Mouse (Mus musculus) liver, adult 2 months (tissue): ENCODE results near the gene Bcar1. TPM values are rescaled to one million over a fixed set of nuclear protein-coding genes. Genes with fewer than 3 reads are reported as not detected.

Experiments used
- DNase-seq: peaks from one replicate; pipeline ENCODE4 v3.0.0-alpha.2; 2011; ENCODE audit warnings: low read depth, low spot score; ENCODE audit errors: extremely low read depth
- H3K27ac ChIP-seq: fragments of 200-500 bp; replicated peaks from 2 replicates; pipeline ENCODE4 v1.5.1; 2012; ENCODE audit warnings: low read depth, mild to moderate bottlenecking, control low read depth, inconsistent platforms, low read length; ENCODE audit not compliant: insufficient read depth
- H3K27me3 ChIP-seq: fragments of 200-500 bp; 2 replicates; pipeline ENCODE4 v1.6.1; 2012; ENCODE audit warnings: mild to moderate bottlenecking, moderate library complexity, low read length, inconsistent platforms; ENCODE audit not compliant: control insufficient read depth, insufficient read depth
- H3K36me3 ChIP-seq: fragments of 200-500 bp; 2 replicates; pipeline ENCODE4 v1.6.1; 2012; ENCODE audit warnings: low read length, inconsistent platforms; ENCODE audit not compliant: control insufficient read depth, insufficient read depth
- H3K4me1 ChIP-seq: fragments of 200-500 bp; 2 replicates; pipeline ENCODE4 v1.6.1; 2011; ENCODE audit warnings: low read length; ENCODE audit not compliant: control insufficient read depth, insufficient read depth
- H3K4me3 ChIP-seq: fragments of 200-500 bp; 2 replicates; pipeline ENCODE4 v1.5.1; 2011; ENCODE audit warnings: low read depth, mild to moderate bottlenecking, control low read depth, low read length, moderate library complexity; ENCODE audit not compliant: insufficient read depth
- H3K79me2 ChIP-seq: fragments of 200-500 bp; 2 replicates; pipeline ENCODE4 v1.6.1; 2012; ENCODE audit warnings: inconsistent platforms, mild to moderate bottlenecking, low read length, moderate library complexity; ENCODE audit not compliant: control insufficient read depth, insufficient read depth
- H3K9ac ChIP-seq: fragments of 200-500 bp; 2 replicates; pipeline ENCODE4 v1.6.1; 2012; ENCODE audit warnings: low read depth, mild to moderate bottlenecking, control low read depth, inconsistent platforms, low read length
- CTCF ChIP-seq: fragments of 200-500 bp; IDR thresholded peaks from 2 replicates; pipeline ENCODE4 v1.5.1; 2011; ENCODE audit warnings: low read depth, low read length, control low read depth
- POLR2A ChIP-seq: fragments of 200-500 bp; IDR thresholded peaks from 2 replicates; pipeline ENCODE4 v1.6.1; 2011; ENCODE audit warnings: low read length, control low read depth; ENCODE audit not compliant: insufficient read depth; ENCODE audit errors: extremely low read depth
- whole genome bisulfite sequencing: fragments of 180-500 bp; shearing (Covaris S2); methylation state at CpG from one replicate; pipeline ENCODE4 v1.1.7; 2018; 5-methylcytosine and 5-hydroxymethylcytosine counted together
- polyA plus RNA-seq: library from polyadenylated mRNA; depleted of rRNA; stranded (reverse); fragments of >200 nt; gene quantifications from 2 replicates; pipeline ENCODE4 v1.2.3, GENCODE M21; 2012
- total RNA-seq: library from RNA; depleted of rRNA; stranded (reverse); fragments of >200 nt; gene quantifications from 2 replicates; pipeline ENCODE4 v1.2.3, GENCODE M21; 2014

Gene Bcar1
- total and polyA plus RNA-seq, 2 experiments = 11.3 to 53.2 TPM

- peak overlapping the region; percentile 38 for H3K9ac ChIP-seq
- H3K79me2 ChIP-seq = peaks cover 43% of the 10 kb centered on the region
- H3K4me1 ChIP-seq = peaks cover 51% of the 10 kb centered on the region
- 4% methylated on average over 7 of the region's 7 CpGs for WGBS
- H3K27me3 ChIP-seq = no peaks in the 10 kb centered on the region
- no peak overlapping the region for H3K4me3 ChIP-seq
- peak overlapping the region; percentile 98 for H3K27ac ChIP-seq
- H3K36me3 ChIP-seq = no peaks in the 10 kb centered on the region
- DNase-seq = peak; percentile 94
- TF ChIP-seq POLR2A = no peak
- TF ChIP-seq CTCF = no peak
Measured at GRCm38 (mm10) chr8:111740301-111740711, 3.3 kb downstream of the Bcar1 start.

- peak overlapping the region; percentile 98 for H3K27ac ChIP-seq
- H3K4me1 ChIP-seq = peaks cover 57% of the 10 kb centered on the region
- H3K9ac ChIP-seq = peak overlapping the region; percentile 27; the same call in 1 of the 2 replicates
- no peaks in the 10 kb centered on the region for H3K36me3 ChIP-seq
- no peaks in the 10 kb centered on the region for H3K27me3 ChIP-seq
- 49% methylated on average over 7 of the region's 7 CpGs for WGBS
- TF ChIP-seq POLR2A (no peak), CTCF (no peak; the same call in 1 of the 2 replicates)
- peaks cover 50% of the 10 kb centered on the region for H3K79me2 ChIP-seq
- no peak for DNase-seq
- no peak overlapping the region for H3K4me3 ChIP-seq
Measured at GRCm38 (mm10) chr8:111739604-111740003, 4.0 kb downstream of the Bcar1 start.

DNA sequence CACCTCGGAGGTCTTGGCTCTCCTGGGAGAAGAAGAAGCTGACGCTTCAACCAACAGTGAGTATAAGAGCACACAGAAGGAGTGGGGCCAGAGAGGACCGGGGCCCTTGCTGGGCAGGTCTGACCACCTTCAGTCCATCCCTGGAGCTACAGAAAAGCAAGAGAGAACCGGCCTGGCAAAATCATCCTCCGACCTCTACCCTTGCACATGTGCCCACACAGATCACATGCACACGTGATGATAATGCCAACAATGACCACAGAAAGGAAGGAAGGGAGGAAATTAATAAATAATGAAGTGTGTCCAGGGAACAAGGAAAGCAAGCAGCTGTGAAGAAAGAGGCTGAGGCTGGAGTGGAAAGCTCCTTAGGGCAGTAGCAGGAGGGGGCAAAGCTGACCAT is 4.7 kb downstream of the Bcar1 start:
- H3K36me3 ChIP-seq = no peaks in the 10 kb centered on the region
- no peak for DNase-seq
- H3K27ac ChIP-seq = 0 out of 2 replicates have a peak overlapping the region, but pooled peaks have one; percentile 98
- TF ChIP-seq POLR2A (no peak), CTCF (no peak)
- H3K9ac ChIP-seq = no peak overlapping the region
- H3K4me1 ChIP-seq = peaks cover 61% of the 10 kb centered on the region
- 42% methylated on average over 6 of the region's 6 CpGs for WGBS
- H3K4me3 ChIP-seq = no peak overlapping the region
- H3K27me3 ChIP-seq = no peaks in the 10 kb centered on the region
- peaks cover 57% of the 10 kb centered on the region for H3K79me2 ChIP-seq

DNA sequence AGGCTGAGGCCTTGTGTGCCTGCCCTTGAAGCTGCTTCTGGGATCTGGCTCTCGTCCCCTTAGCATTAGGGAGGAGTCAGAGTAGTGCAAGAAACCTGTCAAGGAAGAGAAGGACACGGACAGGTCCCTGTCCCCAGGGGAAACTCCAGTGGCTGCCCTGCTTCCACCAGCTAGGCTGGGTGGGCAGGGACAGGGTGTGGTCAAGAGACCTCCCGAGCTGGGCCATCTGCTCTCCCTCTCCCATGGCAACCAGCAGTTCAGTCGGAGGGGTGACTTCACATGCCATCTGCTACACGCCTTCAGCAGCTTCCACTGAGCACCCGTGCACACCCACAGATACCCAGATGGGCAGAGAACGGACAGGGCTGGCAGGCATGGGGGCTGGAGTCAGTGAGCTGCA is 7.3 kb downstream of the Bcar1 start:
- WGBS = 79% methylated on average over 7 of the region's 7 CpGs
- Histone ChIP-seq H3K27me3 (no peaks in the 10 kb centered on the region), H3K36me3 (no peaks in the 10 kb centered on the region), H3K9ac (peak overlapping the region; percentile 10; the same call in 1 of the 2 replicates), H3K79me2 (peaks cover 61% of the 10 kb centered on the region), H3K4me3 (no peak overlapping the region), H3K27ac (peak overlapping the region; percentile 43), H3K4me1 (peaks cover 71% of the 10 kb centered on the region)
- TF ChIP-seq POLR2A (no peak), CTCF (no peak)
- DNase-seq = no peak

DNA sequence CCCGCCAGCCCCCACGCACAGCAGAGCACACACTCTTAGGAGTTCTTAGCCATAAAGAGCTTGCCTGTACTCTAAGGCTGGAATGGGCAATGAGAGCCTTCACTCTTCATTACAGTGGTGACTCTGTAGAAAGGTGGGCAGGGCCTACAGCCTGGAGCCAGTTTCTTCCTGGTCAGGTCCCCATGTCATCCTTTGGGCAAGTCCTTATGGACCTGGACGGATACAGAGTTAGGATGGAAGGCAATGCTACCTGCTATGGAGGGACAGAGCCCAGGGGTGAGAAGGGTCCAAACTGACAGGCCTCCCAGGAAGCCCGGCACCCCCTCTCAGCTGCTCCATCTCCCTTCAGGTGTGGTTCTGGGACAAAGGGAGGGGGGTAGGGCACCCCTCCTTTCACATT is 7.8 kb downstream of the Bcar1 start:
- H3K4me1 ChIP-seq = peaks cover 70% of the 10 kb centered on the region

DNA sequence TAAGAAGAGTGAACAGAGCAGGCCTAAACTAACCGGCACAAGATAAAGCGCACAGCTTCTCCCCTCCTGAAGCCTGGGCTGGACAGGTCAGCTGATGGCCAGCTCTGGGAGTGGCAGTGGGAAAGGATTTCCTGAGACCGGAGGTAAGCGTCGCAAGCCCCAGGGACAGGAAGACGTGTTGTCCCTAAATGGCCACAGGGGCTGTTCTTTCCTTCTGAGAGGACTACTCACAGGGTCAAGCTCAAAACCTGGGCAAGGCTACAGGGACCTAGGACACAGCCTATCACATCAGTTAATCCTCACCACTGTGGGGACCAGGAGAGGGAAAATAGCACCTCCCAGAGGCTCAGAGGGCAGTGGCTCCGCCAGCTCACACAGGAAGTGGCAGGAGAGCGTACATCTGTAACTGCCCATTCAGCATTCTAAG is 8.3 kb downstream of the Bcar1 start:
- TF ChIP-seq CTCF (peak; percentile 30; the same call in 1 of the 2 replicates), POLR2A (no peak)
- H3K4me1 ChIP-seq = peaks cover 71% of the 10 kb centered on the region
- DNase-seq = no peak
- H3K79me2 ChIP-seq = peaks cover 71% of the 10 kb centered on the region
- H3K4me3 ChIP-seq = no peak overlapping the region
- peak overlapping the region; percentile 41; the same call in 1 of the 2 replicates for H3K9ac ChIP-seq
- H3K27ac ChIP-seq = peak overlapping the region; percentile 70
- no peaks in the 10 kb centered on the region for H3K27me3 ChIP-seq
- 64% methylated on average over 8 of the region's 8 CpGs for WGBS
- no peaks in the 10 kb centered on the region for H3K36me3 ChIP-seq

More for the DNA sequence above, 7.8 kb downstream of the Bcar1 start:
- Histone ChIP-seq H3K36me3 (no peaks in the 10 kb centered on the region), H3K27me3 (no peaks in the 10 kb centered on the region), H3K79me2 (peaks cover 66% of the 10 kb centered on the region), H3K9ac (no peak overlapping the region), H3K27ac (peak overlapping the region; percentile 43), H3K4me3 (no peak overlapping the region)
- no peak for TF ChIP-seq CTCF
- TF ChIP-seq POLR2A = no peak
- 84% methylated on average over 4 of the region's 4 CpGs for WGBS
- DNase-seq = no peak
